In genomic region chr10:128457676-128458075, GRCm38 (mm10) we compare ENCODE assay signal across 8 mouse cellular contexts. TPM values are rescaled to one million over a fixed set of nuclear protein-coding genes. Genes with fewer than 3 reads are reported as not detected.
DNase-seq lines count a peak whose midpoint lies in the region; ATAC-seq and TF ChIP-seq lines count a peak whose summit lies in the region.

No protein-coding gene starts in this region.

- no peak overlapping the region for H3K4me3 ChIP-seq in intestine, embryonic 14.5 days (ENCODE audit: low read depth, low read length)
- H3K4me3 ChIP-seq in intestine, postnatal 0 days (ENCODE audit: low read depth, low read length) = no peak overlapping the region
- H3K4me3 ChIP-seq in stomach, embryonic 14.5 days (ENCODE audit: low read depth, low read length) = no peak overlapping the region; the same call in 1 of the 2 replicates
- no peak overlapping the region for H3K4me3 ChIP-seq in stomach, postnatal 0 days (ENCODE audit: low read depth, low read length)
- no peak overlapping the region; the same call in 1 of the 2 replicates for H3K4me3 ChIP-seq in stomach, embryonic 15.5 days (replicated peaks)
- no peak overlapping the region for H3K4me3 ChIP-seq in gastrocnemius, adult 2 months

- peak overlapping the region; percentile 58; the same call in 1 of the 2 replicates for H3K4me2 ChIP-seq in intestine, embryonic 14.5 days (ENCODE audit: low read length)
- H3K4me2 ChIP-seq in intestine, postnatal 0 days (replicated peaks; ENCODE audit: low read depth) = no peak overlapping the region; the same call in 1 of the 2 replicates
- 0 out of 2 replicates have a peak overlapping the region, but pooled peaks have one; percentile 46 for H3K4me2 ChIP-seq in stomach, embryonic 14.5 days (replicated peaks; ENCODE audit: low read depth, low read length)
- H3K4me2 ChIP-seq in stomach, postnatal 0 days (replicated peaks; ENCODE audit: low read depth) = no peak overlapping the region
- H3K4me2 ChIP-seq in stomach, embryonic 15.5 days = peak overlapping the region; percentile 70; the same call in 1 of the 2 replicates

- intact Hi-C loops in gastrocnemius, adult 2 months (cut with DNase I) = no loop called here

- 85% methylated on average over 6 of the region's 6 CpGs for WGBS in intestine, embryonic 14.5 days
- WGBS in intestine, postnatal 0 days = 88% methylated on average over 6 of the region's 6 CpGs
- 80% methylated on average over 6 of the region's 6 CpGs for WGBS in stomach, embryonic 14.5 days
- 86% methylated on average over 6 of the region's 6 CpGs for WGBS in stomach, postnatal 0 days
- 80% methylated on average over 6 of the region's 6 CpGs for WGBS in stomach, embryonic 15.5 days

- no peak for ATAC-seq in intestine, embryonic 14.5 days (replicated peaks; ENCODE audit: low FRiP score, low TSS enrichment, low read depth)
- no peak for ATAC-seq in intestine, postnatal 0 days
- ATAC-seq in stomach, embryonic 14.5 days (ENCODE audit: insufficient number of reproducible peaks, insufficient read depth, low FRiP score, low read depth) = no peak
- ATAC-seq in stomach, postnatal 0 days (ENCODE audit: low FRiP score, low TSS enrichment) = no peak
- ATAC-seq in stomach, embryonic 15.5 days (ENCODE audit: insufficient read depth, low FRiP score, low read depth) = no peak

- peak; percentile 39 for DNase-seq in cerebellum, adult 9-11 months
- DNase-seq in cerebellum, postnatal 25 days = no peak
- no peak for DNase-seq in intestine, embryonic 14.5 days (ENCODE audit: low spot score)
- no peak for DNase-seq in stomach, postnatal 0 days (ENCODE audit: low spot score)
- DNase-seq in gastrocnemius, adult 2 months = no peak

- H3K27ac ChIP-seq in intestine, embryonic 14.5 days (ENCODE audit: low read depth) = no peak overlapping the region
- H3K27ac ChIP-seq in intestine, postnatal 0 days (ENCODE audit: low read depth, low read length) = no peak overlapping the region
- H3K27ac ChIP-seq in stomach, embryonic 14.5 days (ENCODE audit: low read length) = no peak overlapping the region
- H3K27ac ChIP-seq in stomach, postnatal 0 days (replicated peaks) = no peak overlapping the region
- H3K27ac ChIP-seq in stomach, embryonic 15.5 days = no peak overlapping the region
- no peak overlapping the region; the same call in 1 of the 2 replicates for H3K27ac ChIP-seq in gastrocnemius, adult 2 months

- H3K4me1 ChIP-seq in intestine, embryonic 14.5 days (replicated peaks; ENCODE audit: control insufficient read depth, insufficient read depth, low read length) = peaks cover 15% of the 10 kb centered on the region
- H3K4me1 ChIP-seq in intestine, postnatal 0 days (replicated peaks; ENCODE audit: control insufficient read depth, insufficient read depth, low read length) = no peaks in the 10 kb centered on the region
- peaks cover 13% of the 10 kb centered on the region for H3K4me1 ChIP-seq in stomach, embryonic 14.5 days (ENCODE audit: control insufficient read depth, insufficient read depth, low read length)
- 0 out of 2 replicates have a peak, but pooled peaks cover 2% of the 10 kb centered on the region for H3K4me1 ChIP-seq in stomach, postnatal 0 days (replicated peaks; ENCODE audit: control insufficient read depth, insufficient read depth)
- H3K4me1 ChIP-seq in stomach, embryonic 15.5 days = peaks cover 17% of the 10 kb centered on the region

- no peaks in the 10 kb centered on the region for H3K9me3 ChIP-seq in intestine, embryonic 14.5 days (ENCODE audit: control insufficient read depth, low read length)
- no peaks in the 10 kb centered on the region for H3K9me3 ChIP-seq in intestine, postnatal 0 days (ENCODE audit: control insufficient read depth)
- no peaks in the 10 kb centered on the region for H3K9me3 ChIP-seq in stomach, embryonic 14.5 days (ENCODE audit: control insufficient read depth, low read depth, low read length)
- no peaks in the 10 kb centered on the region for H3K9me3 ChIP-seq in stomach, postnatal 0 days (ENCODE audit: control insufficient read depth, low read length)
- H3K9me3 ChIP-seq in stomach, embryonic 15.5 days = no peaks in the 10 kb centered on the region

- H3K9ac ChIP-seq in intestine, embryonic 14.5 days (ENCODE audit: low read length) = no peak overlapping the region
- H3K9ac ChIP-seq in intestine, postnatal 0 days (ENCODE audit: low read depth, low read length) = no peak overlapping the region
- H3K9ac ChIP-seq in stomach, embryonic 14.5 days (replicated peaks; ENCODE audit: low read depth, low read length) = no peak overlapping the region
- no peak overlapping the region for H3K9ac ChIP-seq in stomach, postnatal 0 days (ENCODE audit: low read length)
- H3K9ac ChIP-seq in stomach, embryonic 15.5 days = no peak overlapping the region

- TF ChIP-seq EP300 in stomach, postnatal 0 days (optimal IDR thresholded peaks at IDR 0.05) = no peak

- H3K27me3 ChIP-seq in intestine, embryonic 14.5 days (replicated peaks; ENCODE audit: control insufficient read depth, insufficient read depth, low read length) = no peaks in the 10 kb centered on the region
- H3K27me3 ChIP-seq in intestine, postnatal 0 days (replicated peaks; ENCODE audit: control insufficient read depth, insufficient read depth, low read length) = no peaks in the 10 kb centered on the region
- no peaks in the 10 kb centered on the region for H3K27me3 ChIP-seq in stomach, embryonic 14.5 days (ENCODE audit: control insufficient read depth, insufficient read depth, low read length)
- no peaks in the 10 kb centered on the region for H3K27me3 ChIP-seq in stomach, postnatal 0 days (ENCODE audit: control insufficient read depth, insufficient read depth, low read length)
- no peaks in the 10 kb centered on the region for H3K27me3 ChIP-seq in stomach, embryonic 15.5 days (replicated peaks)

- H3K36me3 ChIP-seq in intestine, embryonic 14.5 days (ENCODE audit: control insufficient read depth, insufficient read depth, low read length) = peaks cover 19% of the 10 kb centered on the region
- H3K36me3 ChIP-seq in intestine, postnatal 0 days (ENCODE audit: control insufficient read depth, insufficient read depth) = peaks cover 9% of the 10 kb centered on the region; the same call in 1 of the 2 replicates
- peaks cover 12% of the 10 kb centered on the region for H3K36me3 ChIP-seq in stomach, embryonic 14.5 days (ENCODE audit: control insufficient read depth, insufficient read depth, low read length)
- H3K36me3 ChIP-seq in stomach, postnatal 0 days (ENCODE audit: control insufficient read depth, insufficient read depth, low read length) = peaks cover 3% of the 10 kb centered on the region; the same call in 1 of the 2 replicates
- peaks cover 8% of the 10 kb centered on the region; the same call in 1 of the 2 replicates for H3K36me3 ChIP-seq in stomach, embryonic 15.5 days

- TF ChIP-seq CTCF in intestine, postnatal 0 days (IDR thresholded peaks at IDR 0.05; ENCODE audit: low read depth) = no peak
- TF ChIP-seq CTCF in stomach, postnatal 0 days (IDR thresholded peaks at IDR 0.05; ENCODE audit: low read depth) = no peak
- no peak for TF ChIP-seq CTCF in gastrocnemius, adult 2 months (IDR thresholded peaks at IDR 0.05)

RNA-seq across cellular contexts. Expression of gene Smarcc2, which starts 1.4 kb away (rescaled TPM):
- polyA plus RNA-seq in intestine, embryonic 14.5 days (2014; fragmentation: Nextera tagmentation; extraction: Ambion mirVana) = 71.9 and 82.2 TPM in 2 replicates
- polyA plus RNA-seq in intestine, postnatal 0 days (2015; fragmentation: Nextera tagmentation; extraction: Ambion mirVana) = 31.1 and 31.6 TPM in 2 replicates
- 109 and 110 TPM in 2 replicates for polyA plus RNA-seq in stomach, embryonic 14.5 days (2014; fragmentation: Nextera tagmentation; extraction: Ambion mirVana)
- 21.4 and 26.6 TPM in 2 replicates for polyA plus RNA-seq in stomach, postnatal 0 days (2015; fragmentation: Nextera tagmentation; extraction: Ambion mirVana)
- polyA plus RNA-seq in stomach, embryonic 15.5 days (2015; fragmentation: Nextera tagmentation; extraction: Ambion mirVana) = 63.1 and 70.0 TPM in 2 replicates
- total RNA-seq in gastrocnemius, adult 2 months (2021) = 10 to 100 TPM; 46.5 to 53.2 TPM

RNA-seq across cellular contexts. Expression of gene Myl6, which starts 36.3 kb away (rescaled TPM):
- 1,777 and 1,828 TPM in 2 replicates for polyA plus RNA-seq in intestine, embryonic 14.5 days (2014; fragmentation: Nextera tagmentation; extraction: Ambion mirVana)
- 2,493 and 2,543 TPM in 2 replicates for polyA plus RNA-seq in intestine, postnatal 0 days (2015; fragmentation: Nextera tagmentation; extraction: Ambion mirVana)
- 1,824 and 1,933 TPM in 2 replicates for polyA plus RNA-seq in stomach, embryonic 14.5 days (2014; fragmentation: Nextera tagmentation; extraction: Ambion mirVana)
- 2,935 and 3,187 TPM in 2 replicates for polyA plus RNA-seq in stomach, postnatal 0 days (2015; fragmentation: Nextera tagmentation; extraction: Ambion mirVana)
- 1,838 and 1,873 TPM in 2 replicates for polyA plus RNA-seq in stomach, embryonic 15.5 days (2015; fragmentation: Nextera tagmentation; extraction: Ambion mirVana)
- 100 to 1,000 TPM; 171 to 179 TPM for total RNA-seq in gastrocnemius, adult 2 months (2021)

RNA-seq across cellular contexts. Expression of gene Myl6b, which starts 40.8 kb away (rescaled TPM):
- polyA plus RNA-seq in intestine, embryonic 14.5 days (2014; fragmentation: Nextera tagmentation; extraction: Ambion mirVana) = 3.1 TPM in 2 replicates
- 1.3 and 1.8 TPM in 2 replicates for polyA plus RNA-seq in intestine, postnatal 0 days (2015; fragmentation: Nextera tagmentation; extraction: Ambion mirVana)
- polyA plus RNA-seq in stomach, embryonic 14.5 days (2014; fragmentation: Nextera tagmentation; extraction: Ambion mirVana) = 3.2 and 3.4 TPM in 2 replicates
- polyA plus RNA-seq in stomach, postnatal 0 days (2015; fragmentation: Nextera tagmentation; extraction: Ambion mirVana) = 2.2 and 2.6 TPM in 2 replicates
- polyA plus RNA-seq in stomach, embryonic 15.5 days (2015; fragmentation: Nextera tagmentation; extraction: Ambion mirVana) = 3.0 and 3.4 TPM in 2 replicates
- 10 to 100 TPM in 1 of 2 experiments, 1 to 10 TPM in 1; 6.5 to 17.8 TPM for total RNA-seq in gastrocnemius, adult 2 months (2021)

RNA-seq across cellular contexts. Expression of gene Rnf41, which starts 46.2 kb away (rescaled TPM):
- polyA plus RNA-seq in intestine, embryonic 14.5 days (2014; fragmentation: Nextera tagmentation; extraction: Ambion mirVana) = 30.5 and 36.0 TPM in 2 replicates
- polyA plus RNA-seq in intestine, postnatal 0 days (2015; fragmentation: Nextera tagmentation; extraction: Ambion mirVana) = 29.1 and 33.1 TPM in 2 replicates
- polyA plus RNA-seq in stomach, embryonic 14.5 days (2014; fragmentation: Nextera tagmentation; extraction: Ambion mirVana) = 31.9 and 34.6 TPM in 2 replicates
- 18.9 and 20.1 TPM in 2 replicates for polyA plus RNA-seq in stomach, postnatal 0 days (2015; fragmentation: Nextera tagmentation; extraction: Ambion mirVana)
- 33.2 and 35.4 TPM in 2 replicates for polyA plus RNA-seq in stomach, embryonic 15.5 days (2015; fragmentation: Nextera tagmentation; extraction: Ambion mirVana)
- 10 to 100 TPM; 13.3 to 13.4 TPM for total RNA-seq in gastrocnemius, adult 2 months (2021)

RNA-seq across cellular contexts. Expression of gene Nabp2, which starts 46.4 kb away (rescaled TPM):
- polyA plus RNA-seq in intestine, embryonic 14.5 days (2014; fragmentation: Nextera tagmentation; extraction: Ambion mirVana) = 94.7 and 99.1 TPM in 2 replicates
- 79.2 and 82.5 TPM in 2 replicates for polyA plus RNA-seq in intestine, postnatal 0 days (2015; fragmentation: Nextera tagmentation; extraction: Ambion mirVana)
- 76.6 and 86.7 TPM in 2 replicates for polyA plus RNA-seq in stomach, embryonic 14.5 days (2014; fragmentation: Nextera tagmentation; extraction: Ambion mirVana)
- 53.5 and 54.4 TPM in 2 replicates for polyA plus RNA-seq in stomach, postnatal 0 days (2015; fragmentation: Nextera tagmentation; extraction: Ambion mirVana)
- polyA plus RNA-seq in stomach, embryonic 15.5 days (2015; fragmentation: Nextera tagmentation; extraction: Ambion mirVana) = 66.3 and 81.0 TPM in 2 replicates
- 10 to 100 TPM; 56.7 to 59.0 TPM for total RNA-seq in gastrocnemius, adult 2 months (2021)

Comparison
In these comparisons a context has a peak if more than half of its experiments do, and no peak if none do; other contexts are left out.
1. H3K4me2 ChIP-seq: peak in intestine, embryonic 14.5 days (single experiment), stomach, embryonic 14.5 days (single experiment) and stomach, embryonic 15.5 days (single experiment); none in intestine, postnatal 0 days (single experiment) and stomach, postnatal 0 days (single experiment).